Mouse (Mus musculus) frontal cortex, postnatal 14 days (tissue): Measurements from ENCODE around the gene Lhfpl2.

Source experiments
- DNase-seq, 2 experiments: peaks; one replicate each; pipeline ENCODE4 v3.0.0; 2022; ENCODE audit warnings: low spot score in 2 of 2

The Lhfpl2 gene

DNA sequence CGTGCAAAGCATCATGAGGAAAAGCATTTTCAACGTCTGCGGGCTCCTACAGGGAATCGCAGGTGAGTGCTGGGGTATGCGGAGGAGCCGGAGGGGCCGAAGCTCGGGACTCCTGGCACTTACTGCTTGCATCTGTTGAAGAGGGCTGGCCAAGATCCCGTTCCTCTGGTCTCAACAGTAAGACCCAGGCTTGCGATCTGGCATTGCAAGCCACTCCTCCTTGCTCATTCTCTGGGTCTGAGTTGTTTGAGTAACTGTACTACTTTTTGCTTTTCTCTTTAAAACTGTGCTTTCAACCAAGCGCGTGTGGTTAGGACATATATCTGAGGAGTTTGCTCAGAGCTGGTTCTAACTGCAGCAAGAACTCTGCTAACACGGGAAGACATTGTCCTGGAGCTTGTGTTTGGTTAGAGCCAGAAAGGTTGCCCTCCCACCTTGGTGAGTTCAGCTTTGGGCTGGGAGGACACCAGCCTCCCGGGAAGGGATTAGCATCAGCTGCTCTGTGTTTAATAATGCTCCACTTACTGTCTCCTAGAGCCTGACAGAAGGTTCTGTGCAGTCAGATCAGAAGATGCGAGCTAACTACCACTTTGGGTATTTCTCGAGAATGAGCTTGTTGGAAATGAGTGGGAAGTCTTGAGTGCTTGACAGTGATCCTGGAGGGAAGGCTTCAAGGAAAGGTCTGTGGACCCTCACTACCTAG, 117.1 kb downstream of the Lhfpl2 start:
- DNase-seq = no peak

DNA sequence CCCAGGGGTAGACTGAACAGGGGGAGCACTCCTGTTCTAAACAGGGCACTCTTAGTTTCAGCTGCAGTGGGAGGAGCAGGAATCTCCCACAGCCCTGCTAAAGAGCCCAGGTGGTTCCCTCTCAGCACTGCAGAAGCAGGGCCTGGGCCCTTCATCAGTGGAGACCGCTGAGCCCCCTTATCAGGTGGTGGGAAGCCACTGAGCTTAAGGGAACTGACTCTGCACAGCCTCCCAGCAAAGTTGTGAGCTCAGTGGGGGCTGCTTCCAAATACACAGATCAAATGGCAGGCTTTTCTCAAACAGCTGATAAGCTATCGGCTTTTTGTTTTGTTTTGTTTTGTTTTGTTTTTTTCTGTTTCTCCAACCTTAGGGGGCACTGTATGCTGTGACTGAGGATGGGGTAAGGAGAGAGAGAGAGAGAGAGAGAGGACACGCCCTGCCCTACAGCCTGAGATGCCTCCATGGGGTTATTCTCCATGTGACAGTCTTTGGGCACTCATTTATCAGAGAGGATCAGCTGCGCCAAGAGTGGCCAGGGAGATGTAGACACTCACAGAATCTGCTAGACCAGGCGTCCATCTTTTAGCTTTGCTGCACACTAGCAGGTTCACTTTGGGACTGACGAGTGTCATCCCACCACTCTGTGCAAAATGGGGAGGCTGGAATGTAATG, 117.9 kb downstream of the Lhfpl2 start:
- DNase-seq = no peak

DNA sequence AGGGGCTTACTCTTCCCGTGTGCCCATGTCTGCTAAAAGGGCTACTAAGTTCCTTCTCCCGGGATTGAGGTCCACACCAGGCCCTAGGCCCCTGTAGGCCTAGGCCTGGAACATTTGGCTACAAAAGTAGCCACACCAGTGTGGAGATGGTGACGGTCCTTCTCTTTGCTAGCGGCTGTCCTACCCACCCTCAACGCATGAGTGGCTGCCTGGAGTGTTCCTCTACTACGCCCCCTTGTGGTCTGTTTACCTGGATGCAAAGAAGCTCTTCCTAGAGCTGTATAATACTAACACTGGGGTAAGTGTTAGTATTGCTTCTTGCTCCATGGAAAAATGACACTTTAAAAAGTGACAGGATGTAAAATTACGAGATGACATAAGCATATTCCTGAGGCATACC, 119.6 kb downstream of the Lhfpl2 start:
- DNase-seq = no peak

DNA sequence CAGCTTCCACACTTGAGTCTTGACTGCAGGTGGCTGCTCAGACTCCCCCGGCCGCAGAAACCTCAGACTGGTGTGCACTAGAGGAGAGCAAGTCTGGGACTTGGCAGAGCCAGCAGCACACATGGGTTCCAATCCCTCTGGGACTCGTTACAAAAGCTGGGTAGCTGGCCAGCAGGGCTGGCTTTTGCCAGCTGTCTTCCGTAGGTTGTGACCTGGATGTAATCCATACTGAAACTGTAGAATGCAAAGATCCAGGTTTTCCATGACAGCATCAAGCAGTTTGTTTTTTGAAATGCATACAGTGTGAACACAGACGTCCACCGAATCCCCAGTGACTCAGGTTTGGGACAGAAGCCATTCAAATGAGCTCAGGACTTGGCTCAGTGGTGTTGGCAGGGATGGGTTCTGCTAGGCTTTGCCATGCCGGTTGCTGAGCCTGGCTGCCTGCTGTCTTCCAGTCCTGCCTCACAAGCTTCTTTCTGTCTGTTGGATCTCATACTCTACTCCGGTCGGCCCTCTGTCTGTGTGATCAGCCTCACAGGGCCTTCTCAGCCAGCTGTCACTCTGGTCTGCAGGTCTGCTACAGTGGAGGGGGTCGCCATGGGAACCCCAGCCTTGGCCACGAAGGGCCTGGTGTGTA, 120.9 kb downstream of the Lhfpl2 start:
- DNase-seq = peak; percentile 42 to 48

DNA sequence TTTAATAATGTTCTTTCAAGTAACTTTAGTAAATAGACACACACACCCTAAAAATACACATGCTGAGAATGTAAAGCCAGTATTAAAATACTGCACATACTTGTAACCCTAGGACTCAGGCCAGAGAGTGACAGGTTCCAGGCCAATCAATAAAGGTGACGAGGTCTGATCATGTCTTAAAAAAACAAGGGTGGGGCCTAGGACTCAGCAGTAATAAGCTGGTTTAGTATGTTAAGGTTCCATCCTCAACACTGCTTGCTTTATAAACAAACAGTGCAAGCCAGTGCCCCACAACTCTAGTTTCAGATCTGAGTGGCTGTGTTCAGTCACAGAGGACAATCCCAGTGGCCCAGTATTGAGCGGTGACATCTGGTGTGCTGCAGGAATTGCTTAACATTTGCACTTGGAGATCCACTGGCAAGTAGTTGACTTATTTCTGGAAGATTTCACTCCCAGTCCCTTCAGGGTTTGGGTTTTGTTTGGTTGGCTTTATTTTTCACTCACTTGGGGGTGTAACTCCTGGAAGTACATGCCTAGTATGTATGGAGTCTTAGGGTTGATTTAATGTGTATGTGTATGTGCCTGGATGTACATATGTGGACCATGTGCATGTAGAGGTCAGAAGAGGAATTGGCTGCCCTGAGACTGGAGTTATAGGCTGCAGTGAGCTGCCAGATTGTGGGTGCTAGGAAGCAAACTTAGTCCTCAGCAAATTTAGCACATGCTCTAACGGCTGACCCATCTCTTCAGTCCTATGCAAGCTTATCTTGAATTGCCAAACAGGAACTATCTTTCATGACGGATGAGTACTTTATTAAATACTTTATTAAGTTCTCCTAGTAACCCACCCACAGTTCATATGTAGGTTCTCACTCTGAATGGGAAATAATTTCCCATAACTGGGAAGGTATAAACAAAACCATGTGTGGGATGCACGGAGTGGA, 123.2 kb downstream of the Lhfpl2 start:
- no peak for DNase-seq

DNA sequence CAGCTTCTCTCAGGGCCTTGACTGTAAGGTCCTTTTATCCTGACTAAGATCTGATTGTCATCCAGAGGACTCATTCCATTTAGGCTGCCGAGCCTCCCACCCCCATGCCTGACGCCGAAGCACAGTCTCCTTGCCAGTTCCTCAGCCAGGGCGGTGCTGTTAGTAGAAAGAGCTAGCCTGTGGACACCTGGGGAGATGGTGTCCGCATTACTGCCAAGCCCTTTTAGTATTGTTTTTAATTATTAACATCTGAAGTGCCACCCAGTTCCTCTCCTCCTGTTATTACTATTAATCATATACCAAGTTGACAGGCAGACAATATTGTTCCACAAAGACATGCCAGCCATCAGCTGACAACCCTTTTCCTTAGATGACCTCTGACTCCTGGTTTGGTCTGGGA, 124.4 kb downstream of the Lhfpl2 start:
- DNase-seq = no peak

DNA sequence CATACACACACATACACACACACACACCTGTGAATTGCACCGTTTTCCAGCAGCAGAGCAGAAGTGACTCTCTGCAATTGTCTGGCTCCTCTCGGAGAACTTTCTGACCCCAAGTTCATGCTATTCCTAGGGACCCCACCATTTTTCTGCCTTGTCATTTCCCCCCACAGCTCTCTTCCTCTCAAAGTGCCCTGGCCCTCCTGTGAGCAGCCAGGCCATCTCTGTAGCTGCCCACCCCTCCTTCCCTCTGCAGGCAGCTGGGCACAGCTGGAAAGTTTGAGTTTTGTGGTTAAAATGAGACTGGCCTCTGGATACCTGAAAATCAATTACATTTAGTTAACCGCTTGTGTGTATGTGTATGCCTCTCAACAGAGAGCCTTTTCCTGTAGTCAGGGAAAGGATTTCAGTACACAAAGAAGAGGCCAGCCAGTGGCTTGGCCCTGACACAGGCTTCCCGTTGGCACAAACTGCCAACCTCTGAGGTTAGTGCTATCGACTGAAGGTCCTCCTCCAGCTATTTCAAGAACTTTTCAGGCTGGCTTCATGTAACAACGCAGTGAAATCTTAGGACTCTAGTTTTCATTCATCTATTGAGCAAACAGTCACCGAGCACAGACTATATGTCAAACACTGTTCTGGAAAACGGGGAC, 125.9 kb downstream of the Lhfpl2 start:
- no peak for DNase-seq

DNA sequence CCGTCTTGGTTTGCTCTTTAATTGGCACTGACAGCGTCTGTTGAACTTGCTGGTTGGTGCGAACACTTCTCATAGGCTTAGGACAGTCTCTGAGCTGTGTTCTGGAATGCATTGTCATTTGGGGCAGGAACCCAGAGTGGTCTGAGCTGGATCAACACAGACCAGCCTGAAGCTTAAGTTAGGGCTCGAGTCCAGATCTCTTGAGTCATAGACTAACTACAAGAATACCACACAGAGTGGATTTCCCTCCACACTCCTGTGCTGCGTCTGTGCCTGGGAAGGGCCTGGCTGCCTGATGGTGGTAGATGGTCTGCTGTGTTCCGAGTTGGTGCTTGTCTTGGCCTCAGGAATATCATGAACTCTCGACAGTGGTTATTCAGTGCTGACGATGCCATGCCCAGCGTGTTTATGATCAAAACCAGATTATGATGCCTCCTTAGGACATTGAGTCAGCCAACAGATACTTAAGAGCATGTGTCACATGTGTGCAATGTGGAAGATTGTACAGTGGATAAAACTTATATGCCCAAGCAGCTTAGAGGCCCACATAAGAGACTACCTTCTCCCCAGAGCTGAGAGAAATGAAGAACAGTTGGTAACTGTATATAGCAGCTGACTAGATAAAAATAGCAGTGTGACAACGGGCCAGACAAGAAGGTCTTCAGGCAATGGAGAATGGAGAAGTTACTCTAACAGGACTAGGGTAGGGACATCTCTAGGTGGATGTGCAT, 127.3 kb downstream of the Lhfpl2 start:
- DNase-seq = no peak

DNA sequence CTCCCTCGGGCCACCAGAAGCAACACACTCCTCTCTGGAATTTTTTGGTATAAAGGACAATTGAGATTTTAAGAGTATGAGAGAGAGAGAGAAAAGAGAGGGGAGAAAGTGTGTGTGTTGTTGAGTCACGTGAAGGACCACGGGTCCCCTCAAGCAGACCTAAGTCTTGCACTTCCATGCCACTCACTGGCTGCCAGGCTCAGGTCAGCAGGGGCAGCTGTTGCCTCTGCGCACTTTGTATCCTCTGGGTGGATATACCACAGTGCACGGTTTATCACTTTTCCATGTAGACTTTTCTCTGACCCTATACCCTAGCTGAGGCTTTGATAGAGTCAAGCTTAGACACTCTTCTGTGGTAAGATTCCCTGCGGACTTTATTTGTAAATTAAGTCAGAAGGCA, 128.0 kb downstream of the Lhfpl2 start:
- DNase-seq = no peak

DNA sequence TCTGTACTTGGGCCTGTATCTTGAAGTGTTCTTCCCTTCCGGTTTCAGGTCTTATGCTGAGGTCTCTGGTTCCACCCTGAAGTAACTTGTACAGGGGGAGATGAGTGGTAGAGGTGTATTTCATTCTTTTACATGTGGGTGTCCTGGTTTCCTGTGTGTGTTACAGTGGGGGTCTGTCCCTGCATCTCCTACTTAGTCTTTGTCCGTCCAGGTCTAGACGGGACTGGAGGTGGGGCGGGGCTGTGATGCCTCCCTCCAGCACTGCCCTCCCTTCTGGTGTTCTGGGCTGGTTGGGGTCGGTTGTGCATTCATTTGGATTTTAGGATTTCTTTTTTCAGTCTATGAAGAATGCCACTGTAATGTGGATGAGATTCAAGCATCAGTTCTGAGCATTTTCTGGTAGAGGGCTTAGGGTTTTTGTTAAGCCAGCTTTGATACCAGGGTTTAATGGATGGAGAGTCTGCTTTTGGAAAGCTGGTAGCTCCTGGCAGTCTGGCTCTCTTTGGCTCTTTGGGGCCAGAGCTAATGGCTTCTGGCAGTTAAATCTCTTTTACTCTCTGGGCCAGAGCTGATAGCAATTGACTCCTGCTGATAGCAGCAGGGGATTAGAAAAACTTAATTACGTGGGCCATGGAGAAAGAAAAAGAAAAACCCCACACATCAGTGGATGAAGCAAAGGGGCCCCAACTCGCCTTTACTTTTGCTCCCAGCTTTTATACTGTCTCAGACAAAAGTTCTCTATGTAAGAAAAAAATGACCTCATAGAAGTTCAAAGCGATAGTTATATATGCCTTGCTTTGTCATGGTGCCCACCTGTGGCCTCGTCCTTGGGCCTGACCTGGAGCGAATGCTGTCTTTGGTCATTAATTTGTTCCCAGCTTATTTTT, 130.8 kb downstream of the Lhfpl2 start:
- no peak for DNase-seq

DNA sequence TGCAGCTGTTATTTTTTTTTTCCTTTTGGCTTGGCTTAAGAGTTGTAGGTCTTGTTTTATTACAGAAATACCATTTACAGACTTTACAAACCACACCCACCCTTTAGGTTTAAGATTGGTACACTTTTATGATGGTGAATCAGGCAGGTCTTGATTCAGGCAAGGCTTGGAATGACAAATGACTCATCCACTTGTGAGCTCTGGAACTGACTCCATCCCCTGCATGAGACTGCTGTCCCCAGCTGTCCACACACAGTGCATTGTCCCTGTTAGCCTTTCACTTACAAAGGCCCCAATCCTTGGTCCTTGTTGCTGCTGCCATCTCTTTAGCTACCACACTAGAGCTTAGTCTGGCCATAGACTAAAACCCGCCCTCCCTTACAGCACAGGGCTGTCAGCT, 132.8 kb downstream of the Lhfpl2 start:
- no peak for DNase-seq

DNA sequence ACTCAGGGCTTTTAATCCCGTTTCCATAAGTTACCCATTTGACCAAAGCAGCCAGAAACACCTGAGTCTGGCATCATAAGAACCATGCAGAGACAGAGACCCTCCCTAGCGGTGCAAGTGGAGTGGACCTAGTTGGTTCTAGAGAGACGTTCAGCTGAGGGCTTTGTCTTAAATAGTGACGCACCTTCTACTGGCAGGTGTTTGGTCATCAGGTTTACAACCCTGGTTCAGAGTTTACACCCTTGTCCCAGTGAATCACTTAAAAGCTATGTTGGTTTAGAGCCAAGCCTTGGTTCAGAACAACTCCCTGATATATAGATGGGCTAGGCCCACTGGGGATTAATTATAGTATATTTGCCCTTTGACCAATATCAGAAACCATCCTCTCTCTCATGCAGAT, 135.6 kb downstream of the Lhfpl2 start:
- DNase-seq = no peak

DNA sequence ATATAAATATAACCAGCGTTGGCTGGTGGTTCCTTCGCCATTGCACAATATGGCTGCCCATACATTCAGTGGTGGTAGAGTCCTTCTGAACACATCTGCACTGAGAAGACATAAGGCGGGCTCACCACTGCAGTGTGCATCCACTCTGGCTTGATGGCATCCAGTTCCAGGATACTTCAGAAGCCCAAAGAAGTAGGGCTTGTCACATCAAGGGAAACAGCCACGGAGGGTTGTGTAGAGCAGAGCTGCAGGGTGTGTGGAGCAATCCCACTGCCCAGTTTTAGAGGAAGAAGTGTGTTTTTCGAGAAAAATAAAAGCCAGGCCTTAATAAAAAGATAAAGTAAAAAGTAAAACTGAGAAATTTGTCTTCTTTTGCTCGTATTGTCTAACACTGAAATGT, 141.0 kb downstream of the Lhfpl2 start:
- no peak for DNase-seq

DNA sequence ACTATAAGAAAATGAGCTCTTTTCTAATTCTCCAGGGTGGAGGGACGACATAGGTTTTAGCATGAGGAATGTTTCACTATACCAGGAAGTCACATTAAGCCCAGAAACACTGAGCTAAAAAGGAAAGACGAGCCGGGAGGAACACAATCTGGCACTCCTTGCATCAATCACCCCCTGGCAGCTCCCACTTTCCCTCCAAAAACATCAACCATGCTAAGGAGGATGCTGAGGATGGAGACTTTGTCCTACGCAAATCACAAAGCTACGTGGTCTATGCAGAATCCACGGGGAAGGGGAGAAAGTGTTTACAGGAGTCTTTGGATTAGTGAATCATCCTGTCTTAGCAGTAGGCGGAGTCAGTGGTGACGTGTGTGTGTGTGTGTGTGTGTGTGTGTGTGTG, 142.2 kb downstream of the Lhfpl2 start:
- no peak for DNase-seq

DNA sequence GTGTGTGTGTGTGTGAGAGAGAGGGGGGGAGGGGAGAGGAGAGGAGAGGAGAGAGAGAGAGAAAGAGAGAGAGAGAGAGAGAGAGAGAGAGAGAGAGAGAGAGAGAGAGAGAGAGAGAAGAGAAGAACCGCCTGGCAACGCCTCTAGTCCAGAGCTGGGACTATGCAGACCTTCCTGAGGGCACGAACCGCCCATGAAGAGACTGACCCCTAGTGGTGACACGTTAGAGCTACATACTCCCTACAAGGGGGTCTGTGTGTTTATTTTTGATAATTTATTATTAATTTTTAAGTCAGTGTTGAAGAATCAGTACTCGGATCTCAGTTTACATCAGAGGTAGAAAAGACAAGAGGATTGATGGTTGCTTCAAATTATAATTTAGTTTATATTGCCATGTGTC, 147.6 kb downstream of the Lhfpl2 start:
- DNase-seq = no peak

DNA sequence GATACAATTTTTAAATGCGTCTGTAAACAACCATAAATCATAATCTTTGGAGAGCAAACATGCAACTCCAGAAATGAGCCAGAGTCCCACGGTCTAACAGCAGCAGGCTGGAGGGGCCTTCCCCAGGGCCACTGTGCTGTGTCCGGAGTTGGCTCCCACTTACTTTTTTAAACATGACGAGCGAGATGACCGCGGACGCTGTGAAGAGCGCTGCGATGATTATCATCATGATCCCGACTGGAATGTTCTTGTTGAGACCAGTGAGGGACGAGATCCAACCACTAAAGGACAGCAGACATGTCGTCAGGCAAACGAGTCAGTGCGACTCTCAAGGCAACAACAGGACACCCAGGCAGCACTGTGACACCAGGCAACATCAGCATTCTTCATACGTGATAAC, 150.4 kb downstream of the Lhfpl2 start:
- no peak for DNase-seq

DNA sequence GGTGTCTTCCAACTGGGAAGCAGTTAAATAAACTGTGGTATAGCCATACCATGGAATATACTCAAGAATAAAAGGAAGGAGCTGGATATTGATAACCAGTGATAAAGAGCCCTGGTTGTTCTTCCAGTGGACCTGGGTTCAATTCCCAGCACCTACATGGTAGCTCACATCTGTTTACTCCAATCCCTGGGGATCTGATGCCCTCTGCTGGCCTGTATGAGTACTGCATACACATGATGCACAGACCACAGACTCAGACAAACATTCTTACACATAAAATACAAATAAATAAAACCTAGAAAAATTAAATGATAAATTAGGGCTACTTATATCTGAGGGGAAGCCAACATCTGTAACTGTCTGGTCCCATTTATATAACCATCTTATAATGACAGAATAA, 151.3 kb downstream of the Lhfpl2 start:
- DNase-seq = no peak

DNA sequence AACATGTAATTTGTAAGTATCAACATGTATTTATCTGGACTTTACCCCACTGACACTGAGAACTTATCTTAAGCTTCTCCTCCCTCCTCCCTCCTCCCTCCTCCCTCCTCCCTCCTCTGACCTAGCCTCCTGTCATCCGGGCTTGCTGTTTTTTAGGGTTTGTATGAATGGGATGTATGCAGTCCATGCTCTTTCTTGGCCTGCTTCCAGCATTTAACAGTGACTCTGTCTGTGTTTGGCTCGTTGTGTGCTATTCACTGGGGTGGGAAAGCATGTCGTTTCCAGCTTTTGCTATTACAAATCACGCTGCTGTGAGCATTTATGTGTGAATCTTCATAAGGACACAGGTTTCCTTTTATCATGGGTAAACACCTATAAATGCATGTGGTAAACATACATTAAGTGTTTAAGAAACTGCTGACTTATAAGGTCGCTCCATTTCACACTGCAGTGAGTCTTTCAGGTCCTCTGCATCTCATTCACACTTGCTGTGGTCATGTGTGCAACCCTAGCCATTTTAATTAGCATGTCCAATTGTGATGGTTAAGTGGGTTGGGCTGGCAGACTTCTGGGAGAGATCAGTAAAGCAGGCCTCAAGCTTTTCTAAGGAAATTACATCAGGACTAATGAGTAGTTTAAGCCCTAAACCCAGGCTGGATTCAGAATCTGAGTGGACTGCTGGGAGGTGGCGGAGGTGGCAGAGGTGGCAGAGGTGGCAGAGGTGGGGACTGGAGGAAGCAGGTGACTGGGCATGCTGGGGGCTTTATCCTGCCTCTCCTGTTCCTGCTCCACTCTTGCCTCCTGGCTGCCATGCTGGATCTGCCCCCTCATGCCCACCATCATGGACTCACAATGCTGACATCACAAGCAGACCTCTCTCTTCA, 153.9 kb downstream of the Lhfpl2 start:
- DNase-seq = no peak

DNA sequence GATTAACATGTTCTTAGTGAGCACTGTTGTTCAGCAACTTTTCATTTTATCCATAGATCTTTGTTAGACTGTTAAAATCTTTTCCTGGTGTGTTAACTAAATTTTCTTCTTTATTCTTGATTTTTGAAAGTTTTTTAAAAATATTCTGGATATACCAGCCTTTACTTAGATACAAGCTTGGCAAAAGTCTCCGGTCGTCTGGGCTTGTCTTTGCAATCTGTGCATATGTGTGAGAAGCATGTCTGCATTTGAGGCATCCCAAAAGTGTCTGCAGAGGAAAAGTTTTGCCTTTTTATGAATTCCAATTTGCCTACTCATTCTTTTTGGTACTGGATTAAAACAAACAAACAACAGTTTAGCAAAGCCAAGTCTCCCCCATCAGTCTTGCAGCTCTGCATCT, 154.6 kb downstream of the Lhfpl2 start:
- DNase-seq = no peak
